Mouse (Mus musculus) thymus, postnatal 0 days (tissue): ENCODE data around the gene Dmrt1. TPM values are rescaled to one million over a fixed set of nuclear protein-coding genes. Genes with fewer than 3 reads are reported as not detected.

ENCODE experiments used
- DNase-seq: peaks from one replicate; pipeline ENCODE4 v3.0.0-alpha.2; 2015; ENCODE audit warnings: low spot score
- polyA plus RNA-seq: library from polyadenylated mRNA; unstranded; fragments of >200 nt; fragmentation: Nextera tagmentation; extraction: Ambion mirVana; gene quantifications from 2 replicates; pipeline ENCODE4 v1.2.1, GENCODE M21; 2015

Dmrt1 gene
- polyA plus RNA-seq, 1 experiment from 2014 or later, result not detected

DNA sequence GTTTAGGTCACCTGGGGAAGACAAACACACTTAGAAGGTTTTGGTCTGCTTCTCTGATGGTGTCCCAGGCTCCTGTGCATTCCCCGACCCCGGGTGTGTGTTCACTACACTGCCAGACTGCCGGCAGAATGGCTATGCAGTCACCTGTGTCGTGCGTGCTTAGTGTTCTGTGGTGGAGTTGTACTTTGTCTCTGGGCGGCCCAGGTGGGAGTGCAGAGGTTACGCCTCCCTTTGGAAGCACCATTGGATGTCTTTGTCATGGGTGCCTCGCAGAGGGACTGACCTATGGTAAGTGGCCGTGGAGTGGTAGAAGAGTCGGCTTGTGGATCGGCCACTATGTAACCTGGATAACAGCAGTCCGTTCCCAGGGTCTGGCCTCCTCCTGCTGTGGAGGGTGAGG is 59.0 kb downstream of the Dmrt1 start:
- no peak for DNase-seq

GRCm38 (mm10) chr19:25569778-25570177 is 64.4 kb downstream of the Dmrt1 start:
- no peak for DNase-seq

- DNase-seq, result no peak
Observed at GRCm38 (mm10) chr19:25574431-25574830, 69.0 kb downstream of the Dmrt1 start.

DNA sequence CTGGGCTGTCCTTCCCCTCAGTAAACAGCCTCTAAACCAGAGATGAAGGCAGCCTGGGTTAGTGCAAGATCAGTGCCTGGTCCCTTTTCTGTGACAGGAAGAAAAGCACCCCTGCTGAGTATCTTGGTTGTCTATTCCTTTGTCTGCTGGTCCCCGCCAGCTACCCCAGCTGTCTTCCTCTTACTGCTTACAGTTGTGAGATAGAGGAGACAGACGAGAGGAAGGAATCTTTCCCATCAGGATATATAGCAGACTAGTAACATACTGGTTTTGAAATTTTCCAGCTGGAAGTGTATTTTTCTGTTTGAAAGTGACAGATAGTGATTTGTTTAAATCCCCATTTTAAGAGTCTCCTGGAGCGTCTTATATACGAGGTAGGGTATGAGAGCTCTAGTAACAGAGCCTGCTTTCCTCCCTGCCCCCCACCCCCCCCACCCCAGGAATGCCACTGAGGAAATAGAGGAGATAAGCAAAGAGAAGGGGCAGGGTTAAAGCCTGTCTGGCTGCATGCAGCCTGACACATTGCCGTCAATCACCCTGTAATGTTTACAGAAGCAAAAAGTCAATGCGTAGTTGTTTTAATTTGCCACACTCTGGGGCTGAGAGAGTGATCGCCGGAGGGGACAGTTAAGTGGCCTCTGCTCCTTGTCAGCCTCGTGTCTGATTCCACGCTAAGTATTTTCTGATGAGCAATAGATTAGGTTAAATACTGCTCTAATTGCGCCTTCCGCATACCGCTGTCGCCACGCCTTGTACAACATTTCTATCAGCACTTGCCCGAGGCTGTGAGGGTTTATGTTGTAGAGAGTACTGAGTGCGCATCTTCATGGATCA is 69.8 kb downstream of the Dmrt1 start:
- no peak for DNase-seq

- DNase-seq, result no peak
Observed at GRCm38 (mm10) chr19:25578358-25578757, 72.9 kb downstream of the Dmrt1 start.

- DNase-seq, result no peak
Observed at GRCm38 (mm10) chr19:25579440-25579839, 74.0 kb downstream of the Dmrt1 start.

DNA sequence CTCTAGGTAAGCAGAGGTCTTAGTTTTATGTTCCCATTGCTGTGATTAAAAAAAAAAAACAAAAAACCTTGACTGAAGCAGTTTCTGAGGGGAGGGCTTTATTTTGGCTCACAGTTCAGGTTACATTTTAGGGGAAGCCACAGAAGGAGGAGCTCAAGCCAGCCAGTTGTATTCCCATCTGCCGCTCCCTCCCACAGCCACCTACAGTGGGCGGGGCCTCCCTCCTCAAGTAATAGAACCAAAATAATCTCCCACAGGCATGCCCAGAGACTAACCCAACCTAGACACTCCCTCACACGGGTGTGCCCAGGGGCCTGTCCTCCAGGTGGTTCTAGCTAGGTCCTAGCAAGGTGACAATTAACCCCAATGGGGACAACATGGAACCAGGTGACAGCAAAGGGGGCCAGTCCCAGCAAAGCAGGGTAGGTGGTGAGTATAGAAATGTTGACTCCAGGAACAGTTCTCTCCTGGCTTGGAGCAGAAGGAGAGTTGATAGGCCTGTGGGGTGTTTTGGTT is 92.4 kb downstream of the Dmrt1 start:
- DNase-seq, result no peak

DNA sequence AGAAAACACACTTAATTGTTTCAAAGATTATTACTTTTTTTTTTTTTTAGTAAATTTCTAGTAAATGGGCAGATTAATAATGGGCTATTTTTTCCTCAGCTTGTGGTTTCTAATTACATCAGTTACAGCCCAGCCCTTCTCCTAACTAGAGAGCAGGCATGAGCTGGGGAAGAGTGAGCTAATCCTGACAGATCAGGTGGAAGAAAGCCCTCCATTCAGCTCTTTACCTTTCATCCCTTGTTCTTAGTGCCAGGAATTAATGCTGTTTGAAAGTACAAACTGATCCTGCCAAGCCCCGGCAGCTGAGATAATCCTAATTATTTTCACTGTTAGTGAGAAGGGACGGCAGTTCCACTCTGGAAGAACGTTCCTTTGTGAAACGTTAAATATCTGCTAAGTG is 93.2 kb downstream of the Dmrt1 start:
- no peak for DNase-seq

- DNase-seq, result no peak
Observed at GRCm38 (mm10) chr19:25601966-25602365, 96.5 kb downstream of the Dmrt1 start.

DNA sequence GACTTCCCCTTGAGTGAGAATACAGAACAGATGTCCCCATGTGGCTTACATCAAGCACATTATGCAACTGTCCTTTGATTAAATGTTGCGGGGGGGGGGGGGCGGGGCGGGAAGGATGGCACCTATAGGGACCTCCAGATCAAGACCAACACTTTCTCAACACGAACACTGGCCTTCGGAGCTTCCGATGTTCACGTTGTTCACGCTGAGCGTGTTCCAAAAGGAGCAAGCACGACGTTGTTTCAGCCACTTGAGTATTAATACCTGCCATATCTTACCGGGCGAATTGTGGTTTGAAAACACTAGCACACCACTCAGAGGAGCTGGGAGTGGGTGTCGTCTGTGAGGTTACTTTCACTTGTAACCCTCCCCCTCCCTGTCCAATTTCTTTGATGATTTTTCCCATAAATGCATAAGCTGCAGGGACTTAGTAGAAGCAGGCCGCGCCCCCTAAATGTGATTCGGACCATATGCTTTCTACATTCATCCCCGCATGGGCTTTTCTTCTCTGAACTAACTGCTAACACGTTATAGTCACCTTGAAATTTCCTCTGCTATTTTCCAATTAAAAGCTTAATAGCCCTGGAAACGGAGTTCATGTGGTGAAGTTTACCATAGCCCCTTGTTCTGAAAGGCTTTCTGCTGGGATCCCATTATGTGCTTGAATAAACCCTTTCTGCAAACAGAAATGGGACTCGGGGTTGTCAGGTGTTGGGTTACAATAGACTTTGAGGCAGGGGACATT is 102.2 kb downstream of the Dmrt1 start:
- no peak for DNase-seq

GRCm38 (mm10) chr19:25608206-25608580 is 102.8 kb downstream of the Dmrt1 start:
- no peak for DNase-seq

DNA sequence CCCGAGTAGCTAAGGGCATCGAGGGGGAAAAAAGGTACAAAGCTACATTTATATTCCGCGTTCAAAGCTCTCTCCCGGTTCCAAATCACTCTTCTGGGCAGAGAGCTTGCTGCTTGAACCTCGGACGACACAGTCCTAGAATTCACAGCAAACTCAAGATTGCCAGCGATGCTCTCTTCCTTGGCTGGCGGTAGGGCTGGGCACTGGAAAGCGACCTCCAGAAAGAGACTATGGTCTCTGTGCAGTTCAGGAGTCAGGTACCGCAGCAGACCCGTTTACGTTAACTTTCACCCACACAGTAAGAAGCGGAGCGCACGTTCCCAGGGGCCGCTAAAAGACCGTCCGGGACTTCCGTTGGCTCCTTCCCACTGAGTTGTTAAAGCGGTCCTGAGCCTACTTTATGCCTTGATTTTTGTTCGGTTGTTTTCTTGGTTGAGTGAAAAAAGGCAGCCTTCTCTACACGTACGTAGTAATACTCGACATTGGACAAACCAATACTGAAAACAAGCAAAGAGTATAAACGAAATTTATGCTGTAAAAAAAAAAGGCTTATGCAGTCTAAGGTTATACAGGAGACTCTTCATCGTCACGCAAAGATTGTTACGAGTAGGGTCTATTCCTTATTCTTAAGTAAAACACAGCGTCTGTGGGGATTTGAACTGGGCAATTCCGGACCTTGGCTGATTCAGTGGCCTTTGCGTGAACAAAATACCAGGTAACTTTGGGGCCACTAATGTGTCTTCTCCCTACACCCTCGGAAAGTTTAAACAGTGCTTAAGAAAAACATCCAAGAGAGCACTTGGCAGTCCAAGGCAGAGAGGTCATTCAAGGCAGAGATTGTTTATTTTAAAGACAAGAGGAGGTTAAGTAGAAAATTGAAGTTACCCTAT is 103.8 kb downstream of the Dmrt1 start:
- no peak for DNase-seq

DNA sequence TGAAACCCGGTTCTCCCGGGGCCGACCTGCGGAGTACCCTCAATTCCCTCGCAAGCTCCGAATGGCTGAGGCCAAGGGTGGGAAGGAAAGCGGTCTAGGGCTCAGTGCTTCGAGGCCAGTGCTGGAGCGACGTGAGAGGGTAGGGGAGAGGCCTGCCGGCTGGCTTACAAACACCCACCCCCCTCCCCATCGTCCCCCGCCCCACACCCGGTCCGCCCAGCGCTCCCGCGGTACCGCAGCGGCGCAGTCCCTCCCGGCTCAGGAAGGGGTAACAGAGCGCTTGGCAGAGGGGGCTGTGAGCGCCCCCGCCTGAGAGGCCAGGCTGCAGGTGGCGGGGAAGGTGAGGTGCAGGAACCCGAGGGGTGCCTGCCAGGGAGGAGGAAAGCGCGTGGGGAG is 104.6 kb downstream of the Dmrt1 start, which contains the start of gene Dmrt3:
Gene Dmrt3 (plus strand): TSS at position 287 of the 396 bp plus-strand sequence.
- no peak for DNase-seq

- DNase-seq, result no peak
Observed at GRCm38 (mm10) chr19:25610411-25611111, 105.1 kb downstream of the Dmrt1 start.

GRCm38 (mm10) chr19:25611116-25611515 is 105.7 kb downstream of the Dmrt1 start:
- DNase-seq, result no peak

GRCm38 (mm10) chr19:25611876-25612805 is 106.7 kb downstream of the Dmrt1 start:
- no peak for DNase-seq

DNA sequence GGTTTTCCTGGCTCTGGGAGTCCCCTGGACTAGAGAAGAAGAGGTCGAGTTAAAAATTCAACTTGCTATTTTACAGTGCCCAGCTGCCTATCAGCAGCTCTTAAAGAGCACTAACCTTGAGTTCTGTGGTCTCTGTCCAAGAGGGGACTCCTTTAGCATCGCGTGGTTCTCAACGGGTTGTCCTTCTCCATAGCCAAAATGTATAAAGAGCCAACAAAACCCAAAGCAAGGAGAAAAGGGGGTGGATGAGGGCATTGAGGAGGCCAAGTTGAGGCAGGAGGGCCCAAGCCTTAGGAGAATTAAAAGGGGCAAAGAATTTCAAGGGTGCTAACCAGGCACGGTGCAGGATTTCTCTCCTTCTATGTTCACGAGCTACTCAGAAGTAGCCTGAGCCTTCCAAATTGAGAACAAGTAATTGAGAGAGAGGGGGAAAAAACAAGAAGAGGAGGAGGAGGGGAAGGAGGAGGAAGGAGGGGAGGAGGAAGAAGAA is 107.4 kb downstream of the Dmrt1 start:
- no peak for DNase-seq

DNA sequence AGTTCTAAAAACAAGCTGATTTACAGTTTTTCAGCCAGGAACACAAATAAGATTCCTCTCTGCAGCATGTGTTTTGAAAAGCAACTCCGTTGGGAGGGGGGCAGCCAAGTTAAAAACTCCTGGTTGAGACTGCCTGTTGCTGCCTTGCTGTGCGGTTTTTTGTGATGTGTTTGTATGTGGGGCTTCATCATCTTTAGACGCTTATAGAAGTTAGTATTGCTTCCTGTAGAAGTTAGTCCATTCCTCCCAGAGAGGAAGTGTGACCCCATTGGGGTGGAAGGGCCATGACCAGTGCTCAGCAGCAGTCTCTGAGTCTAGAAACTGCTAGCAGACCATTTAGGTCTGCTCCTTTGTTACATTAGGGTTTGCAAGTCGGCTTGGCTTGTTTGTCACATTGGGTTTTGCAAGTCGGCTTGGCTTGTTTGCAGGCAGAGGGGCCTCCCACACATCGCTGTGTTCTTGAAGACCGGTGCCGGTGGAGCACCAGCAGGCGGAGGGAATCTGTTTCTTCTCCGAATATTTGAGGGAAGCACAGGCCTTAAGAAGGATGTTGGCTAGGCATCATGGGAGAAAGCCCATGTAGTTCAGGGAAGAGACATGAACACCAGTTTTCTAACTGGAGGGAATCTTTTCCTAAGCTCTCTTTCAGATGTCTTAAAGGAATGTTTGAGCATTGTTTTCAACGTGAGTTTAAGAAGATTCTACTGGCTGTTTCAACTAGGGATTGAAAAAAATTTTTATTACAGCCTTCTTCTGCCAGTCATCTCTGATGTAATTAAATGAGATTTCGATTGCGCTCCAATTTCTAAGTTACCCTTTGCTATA is 108.3 kb downstream of the Dmrt1 start:
- DNase-seq, result no peak

- DNase-seq, result no peak
Observed at GRCm38 (mm10) chr19:25615889-25616288, 110.5 kb downstream of the Dmrt1 start.
